Mouse (Mus musculus) NIH3T3 (cell line): ENCODE results near the gene Paxbp1.

ENCODE experiments used
- DNase-seq: peaks from one replicate; pipeline ENCODE4 v3.0.0-alpha.2; 2012; ENCODE audit warnings: low read depth

The Paxbp1 gene

DNA sequence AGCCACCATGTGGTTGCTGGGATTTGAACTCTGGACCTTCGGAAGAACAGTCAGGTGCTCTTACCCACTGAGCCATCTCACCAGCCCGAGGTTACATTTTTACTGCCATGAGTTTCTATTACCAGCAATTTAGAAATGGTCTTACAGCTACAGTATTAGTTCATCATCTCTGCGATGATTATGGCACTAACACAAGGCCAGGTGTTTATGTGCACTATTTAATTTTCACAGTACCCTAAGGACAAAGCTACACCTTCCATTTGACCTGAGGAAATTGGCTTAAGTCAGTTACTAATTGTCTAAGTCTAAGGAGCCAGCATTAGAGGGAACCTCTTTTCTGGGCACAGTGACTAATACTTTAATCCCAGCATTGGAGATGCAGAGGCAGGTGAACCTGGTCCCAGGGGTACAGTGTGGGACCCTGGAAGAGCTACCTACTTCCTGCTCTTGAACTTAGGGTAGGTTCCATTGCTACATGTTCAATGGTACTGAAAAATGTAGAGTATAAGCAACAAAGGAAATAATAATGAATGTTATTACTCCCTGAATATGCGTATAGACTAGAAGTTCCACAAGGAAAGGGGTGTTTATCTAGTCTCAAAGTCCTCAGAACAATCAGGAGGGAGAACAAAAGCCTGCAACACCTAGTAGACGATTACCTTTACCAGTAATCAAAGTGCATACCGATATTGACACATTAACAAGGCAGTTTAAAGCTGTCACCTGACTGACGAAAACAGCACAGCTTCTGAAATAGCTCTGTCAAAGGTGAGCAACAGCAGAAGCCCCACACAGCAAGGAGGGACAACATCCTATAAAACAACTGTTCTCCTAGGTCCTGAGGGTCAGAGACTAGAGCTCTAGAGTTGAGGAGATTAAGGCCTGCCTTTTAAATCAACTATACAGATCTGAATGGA is 47.8 kb downstream of the Paxbp1 start:
- DNase-seq = no peak

DNA sequence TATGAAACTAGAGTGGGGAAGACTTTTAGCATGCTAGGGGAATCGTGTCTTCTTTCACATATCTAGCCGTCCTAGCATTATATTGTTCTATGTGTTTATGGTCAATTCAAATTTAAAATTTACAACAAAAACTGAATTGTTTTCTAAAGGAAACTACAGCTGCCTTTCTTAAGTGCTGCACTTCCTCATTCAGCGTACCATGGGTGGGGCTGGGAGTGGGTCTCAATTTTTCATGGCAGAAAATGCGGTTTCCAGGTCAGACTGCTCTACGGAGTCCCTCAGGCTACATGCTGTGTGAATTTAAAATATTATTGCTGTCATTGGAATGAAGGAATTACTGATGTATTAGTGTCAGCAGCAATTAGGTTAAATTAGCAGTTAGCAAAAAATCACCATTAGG is 48.8 kb downstream of the Paxbp1 start:
- no peak for DNase-seq

- peak; percentile 17 for DNase-seq
Observed at GRCm38 (mm10) chr16:90995023-90995422, 49.3 kb downstream of the Paxbp1 start.

GRCm38 (mm10) chr16:90989162-90989561 is 55.2 kb downstream of the Paxbp1 start:
- DNase-seq = no peak

GRCm38 (mm10) chr16:90988665-90989064 is 55.7 kb downstream of the Paxbp1 start:
- no peak for DNase-seq

DNA sequence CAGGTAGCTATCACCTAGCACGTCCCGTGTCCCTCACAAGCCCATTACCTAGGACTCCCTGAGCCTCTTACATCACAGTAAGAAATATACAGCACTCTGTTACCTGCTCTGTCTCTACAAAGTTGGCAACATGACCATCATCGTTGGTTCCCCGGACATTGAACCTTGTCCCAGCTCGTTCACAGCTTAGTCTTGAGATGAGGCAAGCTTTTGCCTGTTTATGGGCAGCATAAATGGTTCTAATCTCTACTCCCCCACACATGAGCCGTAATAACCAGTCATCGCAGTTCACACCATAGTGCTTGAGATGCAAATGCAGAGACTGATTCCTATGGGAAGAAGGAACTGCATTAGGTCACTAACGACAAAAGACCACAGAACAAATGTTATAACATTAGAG is 56.3 kb downstream of the Paxbp1 start:
- DNase-seq = no peak

GRCm38 (mm10) chr16:90971004-90971403 is 73.3 kb downstream of the Paxbp1 start:
- DNase-seq = no peak

- DNase-seq = no peak
Observed at GRCm38 (mm10) chr16:90966241-90966640, 78.1 kb downstream of the Paxbp1 start.

- DNase-seq = no peak
Observed at GRCm38 (mm10) chr16:90964302-90964701, 80.0 kb downstream of the Paxbp1 start.
